Mouse (Mus musculus): ENCODE results near the gene Gm47289. TPM values are rescaled to one million over a fixed set of nuclear protein-coding genes. Genes with fewer than 3 reads are reported as not detected.

Gene Gm47289
- polyA plus RNA-seq, 1 experiment from 2014 or later: not detected

DNA sequence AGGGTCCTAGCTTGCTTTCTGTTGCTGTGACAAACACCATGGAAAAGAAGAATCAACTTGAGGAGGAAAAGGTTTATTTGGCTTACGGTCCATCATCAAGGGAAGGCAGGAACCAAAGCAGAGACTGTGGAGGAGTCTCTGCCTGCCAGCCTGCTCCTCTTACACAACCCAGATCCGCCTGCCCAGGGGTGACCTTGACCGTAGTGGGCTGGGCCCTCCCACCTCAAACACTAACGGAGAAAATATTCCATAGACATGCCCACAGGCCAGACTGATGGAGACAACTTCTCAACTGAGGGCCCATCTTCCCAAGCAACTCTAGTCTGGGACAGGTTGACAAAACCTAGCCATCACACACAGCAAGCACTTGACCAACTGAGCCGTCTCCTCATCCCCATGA is 16.9 kb upstream of the Gm47289 start:
- no peak for ATAC-seq (ENCODE audit: insufficient number of reproducible peaks, low FRiP score)
- H3K27me3 ChIP-seq (replicated peaks): 0 out of 2 replicates have a peak, but pooled peaks cover 5% of the 10 kb centered on the region
- WGBS: 59% methylated on average over 5 of the region's 5 CpGs
- 0 out of 2 replicates have a peak, but pooled peaks cover 3% of the 10 kb centered on the region for H3K4me1 ChIP-seq (replicated peaks)
- no peaks in the 10 kb centered on the region for H3K36me3 ChIP-seq
- H3K9ac ChIP-seq: no peak overlapping the region
- no peak overlapping the region for H3K4me3 ChIP-seq
- H3K4me2 ChIP-seq: no peak overlapping the region
- H3K9me3 ChIP-seq (replicated peaks): no peaks in the 10 kb centered on the region
- H3K27ac ChIP-seq (ENCODE audit: poor library complexity, severe bottlenecking): no peak overlapping the region

DNA sequence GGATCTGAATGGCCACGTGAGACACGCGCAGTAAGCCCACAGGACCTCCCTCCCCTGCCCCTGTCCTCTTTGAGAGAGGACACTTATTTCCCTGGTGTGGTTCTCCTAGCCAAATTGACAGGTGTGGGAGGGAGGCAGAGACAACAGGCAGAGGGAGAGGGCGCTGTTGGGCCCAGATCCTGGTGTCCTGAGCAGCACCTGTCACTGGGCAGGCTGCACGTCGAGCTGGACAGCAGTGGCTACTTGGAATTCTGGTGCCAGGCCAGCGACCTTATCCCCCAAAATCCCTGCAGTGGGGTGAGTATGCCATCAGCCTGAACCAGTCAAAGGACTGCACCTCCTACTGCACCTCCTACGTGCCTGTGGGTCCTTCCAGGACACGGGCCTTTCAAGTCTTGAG is 15.6 kb upstream of the Gm47289 start:
- Histone ChIP-seq H3K36me3 (no peaks in the 10 kb centered on the region), H3K4me2 (no peak overlapping the region), H3K4me1 (replicated peaks) (0 out of 2 replicates have a peak, but pooled peaks cover 3% of the 10 kb centered on the region), H3K27me3 (replicated peaks) (0 out of 2 replicates have a peak, but pooled peaks cover 3% of the 10 kb centered on the region), H3K9ac (no peak overlapping the region), H3K9me3 (replicated peaks) (no peaks in the 10 kb centered on the region), H3K4me3 (no peak overlapping the region), H3K27ac (ENCODE audit: poor library complexity, severe bottlenecking) (no peak overlapping the region)
- 75% methylated on average over 9 of the region's 9 CpGs for WGBS
- ATAC-seq (ENCODE audit: insufficient number of reproducible peaks, low FRiP score): no peak

DNA sequence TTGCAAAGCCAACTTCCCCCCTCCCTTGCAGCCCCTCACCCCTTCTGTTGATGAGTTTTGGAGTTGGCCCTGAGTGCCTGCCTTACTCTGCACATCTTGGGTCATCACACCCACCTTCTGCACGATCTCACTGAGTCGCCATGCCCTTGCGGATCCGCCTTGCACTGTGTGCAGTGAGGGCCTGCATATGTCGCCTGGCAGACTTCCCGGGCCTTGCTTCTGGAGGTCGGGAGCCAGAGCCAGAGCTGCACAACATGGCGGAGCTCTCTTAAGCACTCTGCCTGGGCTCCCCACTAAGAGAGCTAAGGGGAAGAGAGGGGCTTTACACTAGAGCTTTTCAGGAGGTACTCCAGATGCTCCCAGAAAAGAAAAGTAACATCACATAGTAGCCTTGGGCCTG is 14.3 kb upstream of the Gm47289 start:
- Histone ChIP-seq H3K9me3 (replicated peaks) (no peaks in the 10 kb centered on the region), H3K9ac (no peak overlapping the region), H3K4me3 (no peak overlapping the region), H3K27ac (ENCODE audit: poor library complexity, severe bottlenecking) (no peak overlapping the region), H3K4me1 (replicated peaks) (0 out of 2 replicates have a peak, but pooled peaks cover under 1% of the 10 kb centered on the region), H3K27me3 (replicated peaks) (0 out of 2 replicates have a peak, but pooled peaks cover 3% of the 10 kb centered on the region), H3K36me3 (no peaks in the 10 kb centered on the region), H3K4me2 (no peak overlapping the region)
- ATAC-seq (ENCODE audit: insufficient number of reproducible peaks, low FRiP score): no peak
- WGBS: 86% methylated on average over 8 of the region's 8 CpGs

DNA sequence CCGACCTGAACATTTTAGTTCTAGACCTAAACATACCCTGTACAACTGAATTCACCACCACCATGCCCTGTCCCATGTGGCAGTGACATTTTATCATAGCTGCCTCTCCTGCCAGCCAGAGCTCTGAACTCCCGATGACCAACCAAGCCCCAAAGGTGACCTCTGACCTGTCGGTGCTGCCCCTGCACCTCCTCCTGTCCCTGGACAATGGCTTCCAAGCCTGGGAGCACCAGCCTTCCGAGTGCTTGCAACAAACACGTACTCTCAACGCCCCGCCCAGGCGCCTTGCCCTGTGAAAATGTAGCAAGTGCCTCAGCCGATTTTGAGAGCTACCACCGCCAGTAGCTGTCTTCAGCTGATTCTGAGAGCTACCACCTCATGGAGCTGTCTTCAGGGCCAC is 13.8 kb upstream of the Gm47289 start:
- Histone ChIP-seq H3K9ac (no peak overlapping the region), H3K4me1 (replicated peaks) (no peaks in the 10 kb centered on the region), H3K4me2 (no peak overlapping the region), H3K27me3 (replicated peaks) (0 out of 2 replicates have a peak, but pooled peaks cover 3% of the 10 kb centered on the region), H3K4me3 (no peak overlapping the region), H3K27ac (ENCODE audit: poor library complexity, severe bottlenecking) (no peak overlapping the region), H3K9me3 (replicated peaks) (no peaks in the 10 kb centered on the region), H3K36me3 (no peaks in the 10 kb centered on the region)
- 68% methylated on average over 10 of the region's 10 CpGs for WGBS
- ATAC-seq (ENCODE audit: insufficient number of reproducible peaks, low FRiP score): no peak

DNA sequence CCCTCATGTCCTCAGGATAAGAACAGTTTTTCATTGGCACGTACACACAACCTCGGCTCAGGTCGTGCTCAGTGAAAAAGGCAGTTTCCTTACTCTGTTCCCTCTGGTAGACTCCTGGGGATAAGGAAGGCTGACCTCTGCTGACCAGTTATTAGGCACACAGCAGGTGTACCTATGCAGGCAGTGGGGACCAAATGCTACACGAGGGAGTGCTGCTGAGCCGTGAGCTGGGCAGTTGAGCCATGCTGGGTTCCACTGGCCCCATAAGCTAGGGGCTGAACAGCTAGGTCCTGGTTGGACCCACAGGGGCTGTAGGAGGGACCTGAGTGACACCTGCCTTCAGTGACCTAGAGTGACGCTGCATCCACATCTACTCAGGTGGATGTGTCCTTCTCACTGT is 13.3 kb upstream of the Gm47289 start:
- Histone ChIP-seq H3K27ac (ENCODE audit: poor library complexity, severe bottlenecking) (no peak overlapping the region), H3K4me2 (no peak overlapping the region), H3K4me3 (no peak overlapping the region), H3K4me1 (replicated peaks) (no peaks in the 10 kb centered on the region), H3K27me3 (replicated peaks) (peaks cover 8% of the 10 kb centered on the region; the same call in 1 of the 2 replicates), H3K9me3 (replicated peaks) (no peaks in the 10 kb centered on the region), H3K36me3 (no peaks in the 10 kb centered on the region), H3K9ac (no peak overlapping the region)
- no peak for ATAC-seq (ENCODE audit: insufficient number of reproducible peaks, low FRiP score)
- 63% methylated on average over 6 of the region's 6 CpGs for WGBS

DNA sequence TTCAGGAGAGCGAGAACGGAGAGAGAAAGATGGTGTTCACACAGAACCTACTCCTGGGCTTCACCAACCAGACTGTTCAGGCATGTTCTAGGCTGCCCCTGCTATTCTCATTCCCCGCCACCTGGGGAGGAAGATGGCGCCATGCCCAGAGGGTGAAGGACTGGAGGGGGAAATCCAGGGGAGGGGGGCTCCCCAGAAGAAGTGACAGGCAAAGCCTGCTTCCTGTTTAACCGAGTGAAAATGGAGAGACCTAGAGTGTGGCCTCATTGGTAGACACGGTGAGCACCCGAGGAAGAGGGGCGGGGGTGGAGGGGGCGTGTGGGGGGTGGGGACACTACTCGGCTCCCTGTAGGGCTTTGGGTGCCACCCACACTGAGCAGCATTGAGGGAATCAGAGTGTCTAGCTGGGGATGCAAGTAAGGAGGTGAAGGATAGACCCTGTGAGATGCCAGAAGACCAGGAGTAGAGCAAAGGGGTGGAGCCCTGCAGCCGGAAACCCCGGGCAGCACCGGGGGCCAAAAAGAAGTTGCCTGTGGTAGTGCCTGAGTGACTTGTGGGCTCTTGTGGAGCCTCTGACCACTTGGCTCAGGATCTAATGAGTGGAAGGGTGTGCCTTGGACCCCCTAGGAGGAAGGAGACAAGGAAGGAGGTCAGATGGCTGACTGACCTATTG is 12.7 kb upstream of the Gm47289 start:
- H3K27me3 ChIP-seq (replicated peaks): peaks cover 11% of the 10 kb centered on the region; the same call in 1 of the 2 replicates
- H3K9me3 ChIP-seq (replicated peaks): no peaks in the 10 kb centered on the region
- H3K9ac ChIP-seq: no peak overlapping the region
- 70% methylated on average over 13 of the region's 13 CpGs for whole genome bisulfite sequencing
- H3K27ac ChIP-seq (ENCODE audit: poor library complexity, severe bottlenecking): no peak overlapping the region
- no peaks in the 10 kb centered on the region for H3K36me3 ChIP-seq
- no peak overlapping the region for H3K4me3 ChIP-seq
- ATAC-seq (ENCODE audit: insufficient number of reproducible peaks, low FRiP score): no peak
- no peak overlapping the region for H3K4me2 ChIP-seq
- no peaks in the 10 kb centered on the region for H3K4me1 ChIP-seq (replicated peaks)

DNA sequence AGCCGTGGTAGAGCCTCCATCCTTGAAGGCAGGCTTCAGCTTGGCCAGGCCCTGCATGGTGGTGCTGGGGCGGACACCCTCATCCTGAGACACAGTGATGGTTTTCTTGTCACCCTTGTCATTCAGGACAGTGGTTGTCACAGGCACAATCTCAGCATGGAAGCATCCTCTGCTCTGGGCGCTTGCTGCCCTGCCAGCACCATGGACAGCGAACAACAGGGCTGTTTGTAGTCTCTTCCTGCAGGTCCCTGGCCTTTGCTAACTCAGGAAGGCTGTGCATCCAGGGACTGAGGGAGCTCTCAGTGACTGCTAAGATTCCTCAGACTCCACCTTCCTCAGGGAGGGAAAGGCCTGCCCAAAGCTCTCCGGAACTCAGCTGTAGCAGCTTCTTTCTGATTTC is 9.4 kb upstream of the Gm47289 start:
- WGBS: 23% methylated on average over 5 of the region's 5 CpGs
- Histone ChIP-seq H3K9me3 (replicated peaks) (no peaks in the 10 kb centered on the region), H3K4me1 (replicated peaks) (no peaks in the 10 kb centered on the region), H3K4me3 (no peak overlapping the region), H3K4me2 (no peak overlapping the region), H3K27me3 (replicated peaks) (peaks cover 22% of the 10 kb centered on the region; the same call in 1 of the 2 replicates), H3K9ac (no peak overlapping the region), H3K27ac (ENCODE audit: poor library complexity, severe bottlenecking) (no peak overlapping the region), H3K36me3 (no peaks in the 10 kb centered on the region)
- no peak for ATAC-seq (ENCODE audit: insufficient number of reproducible peaks, low FRiP score)

DNA sequence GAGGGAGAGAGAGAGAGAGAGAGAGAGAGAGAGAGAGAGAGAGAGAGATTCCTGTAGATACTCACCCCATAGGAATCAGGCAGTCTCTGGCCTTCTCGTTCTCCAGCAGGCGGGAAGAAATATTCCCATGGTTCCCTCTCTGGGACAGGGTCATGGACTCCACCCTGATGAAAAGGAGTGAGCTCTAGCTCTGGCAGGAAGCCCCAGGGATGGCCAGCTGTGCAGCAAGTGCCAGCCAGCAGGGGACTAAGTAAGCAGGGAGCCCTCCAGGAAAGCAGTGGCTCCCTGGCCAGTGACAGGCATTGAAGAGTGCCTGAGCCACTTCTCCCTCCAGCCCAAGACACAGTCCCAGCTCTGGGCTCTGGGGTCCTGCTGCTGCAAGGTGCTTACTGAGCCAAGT is 7.2 kb upstream of the Gm47289 start:
- no peak for ATAC-seq (ENCODE audit: insufficient number of reproducible peaks, low FRiP score)
- 54% methylated on average over 2 of the region's 2 CpGs for WGBS
- H3K4me3 ChIP-seq: no peak overlapping the region
- H3K9ac ChIP-seq: no peak overlapping the region
- no peaks in the 10 kb centered on the region; the same call in 1 of the 2 replicates for H3K4me1 ChIP-seq (replicated peaks)
- no peak overlapping the region for H3K27ac ChIP-seq (ENCODE audit: poor library complexity, severe bottlenecking)
- no peaks in the 10 kb centered on the region for H3K36me3 ChIP-seq
- H3K27me3 ChIP-seq (replicated peaks): peaks cover 38% of the 10 kb centered on the region
- H3K9me3 ChIP-seq (replicated peaks): no peaks in the 10 kb centered on the region
- H3K4me2 ChIP-seq: no peak overlapping the region

DNA sequence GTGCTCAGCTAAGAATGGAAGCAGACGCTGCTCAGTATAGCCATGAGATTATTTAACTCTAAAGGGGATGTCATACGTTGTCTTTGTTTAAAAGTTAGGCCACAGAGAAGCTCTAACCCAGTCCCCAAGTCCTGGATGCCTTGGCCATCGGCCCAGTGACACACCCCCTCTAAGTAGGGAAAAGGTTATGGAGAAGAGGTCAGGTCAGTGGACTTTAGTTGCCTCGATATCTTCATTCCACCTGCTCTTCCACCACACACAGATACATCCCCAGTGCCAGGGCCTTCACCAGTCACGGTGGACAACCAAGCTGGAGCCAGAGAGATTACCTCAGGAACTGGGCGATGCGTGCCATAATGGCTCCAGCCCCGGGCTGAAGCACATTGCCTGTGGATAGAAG is 3.5 kb upstream of the Gm47289 start:
- Histone ChIP-seq H3K36me3 (no peaks in the 10 kb centered on the region), H3K27ac (ENCODE audit: poor library complexity, severe bottlenecking) (no peak overlapping the region), H3K4me1 (replicated peaks) (no peaks in the 10 kb centered on the region; the same call in 1 of the 2 replicates), H3K9ac (no peak overlapping the region), H3K27me3 (replicated peaks) (peaks cover 43% of the 10 kb centered on the region), H3K4me3 (no peak overlapping the region), H3K4me2 (no peak overlapping the region), H3K9me3 (replicated peaks) (no peaks in the 10 kb centered on the region)
- 73% methylated on average over 8 of the region's 8 CpGs for WGBS
- no peak for ATAC-seq (ENCODE audit: insufficient number of reproducible peaks, low FRiP score)

DNA sequence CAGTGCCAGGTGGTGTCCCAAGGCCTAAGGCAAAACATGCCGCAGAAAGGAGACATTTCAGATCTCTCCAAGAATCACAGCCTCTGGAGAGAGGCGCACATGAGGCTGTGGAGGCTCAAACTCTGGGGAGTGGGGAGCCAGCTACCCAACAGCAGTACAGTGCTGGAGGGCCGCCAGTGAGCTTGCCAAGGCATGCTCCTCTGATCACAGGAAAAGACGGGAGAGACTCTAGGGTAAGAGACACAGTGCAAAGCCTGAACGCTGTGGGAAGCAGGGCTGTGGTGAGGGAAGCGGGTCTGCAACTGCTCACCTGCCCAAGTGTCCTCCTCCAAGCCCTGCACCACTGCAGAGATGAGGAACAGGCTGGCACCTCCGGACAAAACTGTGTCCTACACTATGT is 3.1 kb upstream of the Gm47289 start:
- H3K4me1 ChIP-seq (replicated peaks): no peaks in the 10 kb centered on the region; the same call in 1 of the 2 replicates
- ATAC-seq (ENCODE audit: insufficient number of reproducible peaks, low FRiP score): no peak
- H3K27me3 ChIP-seq (replicated peaks): peaks cover 39% of the 10 kb centered on the region
- H3K36me3 ChIP-seq: no peaks in the 10 kb centered on the region
- H3K9ac ChIP-seq: no peak overlapping the region
- H3K4me2 ChIP-seq: no peak overlapping the region
- no peak overlapping the region for H3K27ac ChIP-seq (ENCODE audit: poor library complexity, severe bottlenecking)
- H3K4me3 ChIP-seq: no peak overlapping the region
- no peaks in the 10 kb centered on the region for H3K9me3 ChIP-seq (replicated peaks)
- 42% methylated on average over 7 of the region's 7 CpGs for WGBS

DNA sequence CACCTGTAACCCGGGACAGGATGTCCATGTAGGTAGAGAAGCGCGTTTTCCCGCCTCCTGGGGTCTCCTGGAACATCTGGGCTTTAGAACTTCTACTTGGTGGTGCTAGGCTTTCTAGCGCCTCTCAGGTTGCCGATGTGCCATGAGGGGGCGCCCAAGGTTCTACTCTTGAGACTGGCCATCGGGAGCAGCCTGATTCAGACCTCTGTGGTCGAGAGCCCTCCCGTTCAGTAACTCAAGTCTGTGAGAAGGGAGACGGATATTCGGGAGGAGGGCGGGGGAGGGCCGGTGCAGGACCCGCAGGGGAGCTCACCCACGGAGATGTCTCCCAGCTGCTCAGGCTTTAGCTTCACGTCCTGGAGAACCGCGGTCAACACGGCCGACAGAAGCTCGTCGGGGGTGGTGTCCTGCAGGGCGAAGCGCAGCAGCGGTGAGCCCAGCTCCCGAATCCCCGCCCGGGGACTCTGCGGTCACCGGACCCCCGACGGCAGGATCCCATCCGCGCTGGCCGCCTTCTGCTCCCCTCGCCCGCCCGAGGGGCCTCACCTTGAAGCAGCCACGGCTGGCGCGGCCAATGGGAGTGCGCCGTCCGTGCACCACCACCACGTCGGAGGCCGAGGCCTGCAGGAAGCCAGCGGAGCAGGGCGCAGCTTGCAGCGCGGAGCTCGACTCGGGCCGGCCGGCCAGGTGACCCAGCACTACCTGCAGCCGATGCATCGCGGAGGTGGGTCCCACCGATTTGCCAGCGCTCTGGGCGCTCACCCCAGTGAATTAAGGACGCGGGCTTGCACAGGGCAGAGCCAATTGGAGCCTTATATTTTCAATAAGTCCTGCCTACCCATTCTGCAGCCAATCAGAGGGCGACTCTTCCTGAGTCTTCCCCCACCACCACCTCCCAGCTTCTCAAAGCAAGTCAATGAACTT is 2.4 kb upstream of the Gm47289 start, which contains the start of gene Acaa1b:
Gene Acaa1b, minus strand, starts transcription at position 816 of the 924 bp plus-strand sequence.
- H3K27me3 ChIP-seq (replicated peaks): peaks cover 39% of the 10 kb centered on the region
- H3K4me1 ChIP-seq (replicated peaks): no peaks in the 10 kb centered on the region; the same call in 1 of the 2 replicates
- peak within 1 kb of the TSS; percentile 59; the same call in 1 of the 2 replicates for H3K9ac ChIP-seq
- ATAC-seq (ENCODE audit: insufficient number of reproducible peaks, low FRiP score): peak; percentile 78
- H3K4me3 ChIP-seq: peak within 1 kb of the TSS; percentile 56
- H3K27ac ChIP-seq (ENCODE audit: poor library complexity, severe bottlenecking): no peak within 1 kb of the TSS
- no peaks in the 10 kb centered on the region for H3K9me3 ChIP-seq (replicated peaks)
- H3K4me2 ChIP-seq: peak within 1 kb of the TSS; percentile 88
- H3K36me3 ChIP-seq: no peaks in the 10 kb centered on the region
- under 1% methylated on average over 65 of the region's 65 CpGs for WGBS

All from heart, embryonic 12.5 days (tissue).